Mouse (Mus musculus) hindlimb bud, embryonic 11.5 days (tissue): ENCODE measurements at regions not wholly inside any gene's neighbourhood (a gene's known extent, or its start where the extent isn't known, plus 50 kb on each side); places are given as distances from the start of the nearest gene placed in this dataset.

Source experiments
- DNase-seq: peaks from one replicate; pipeline ENCODE4 v3.0.0-alpha.2; 2012; ENCODE audit warnings: low read depth, low spot score; ENCODE audit errors: extremely low spot score

DNA sequence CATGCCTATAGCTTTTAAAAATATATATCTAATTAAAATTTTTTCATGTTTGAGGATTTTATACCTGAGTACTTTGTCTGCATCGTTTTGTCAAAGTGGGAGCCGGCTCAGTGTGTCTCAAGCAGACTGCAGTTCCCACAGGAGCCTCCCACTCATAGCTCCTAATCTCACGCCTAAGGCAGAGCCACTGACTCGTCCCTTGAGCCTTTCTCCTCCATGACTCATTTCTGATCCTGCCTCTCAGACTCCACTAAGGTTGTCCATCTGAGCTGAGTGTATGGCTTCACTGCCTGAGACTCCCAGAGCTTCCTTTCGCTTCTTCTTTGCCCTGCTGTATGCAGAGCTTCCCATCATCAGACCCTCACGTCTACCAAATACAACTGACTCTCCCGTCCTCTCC is 98.8 kb downstream of the Efnb2 start:
- no peak for DNase-seq

- no peak for DNase-seq
Measured at GRCm38 (mm10) chr8:8558050-8558449, 103.0 kb downstream of the Efnb2 start.

GRCm38 (mm10) chr8:8556152-8556551 is 104.9 kb downstream of the Efnb2 start:
- DNase-seq: no peak

- DNase-seq: no peak
Measured at GRCm38 (mm10) chr8:8554691-8555090, 106.4 kb downstream of the Efnb2 start.

- DNase-seq: no peak
Measured at GRCm38 (mm10) chr8:8552779-8553178, 108.3 kb downstream of the Efnb2 start.

DNA sequence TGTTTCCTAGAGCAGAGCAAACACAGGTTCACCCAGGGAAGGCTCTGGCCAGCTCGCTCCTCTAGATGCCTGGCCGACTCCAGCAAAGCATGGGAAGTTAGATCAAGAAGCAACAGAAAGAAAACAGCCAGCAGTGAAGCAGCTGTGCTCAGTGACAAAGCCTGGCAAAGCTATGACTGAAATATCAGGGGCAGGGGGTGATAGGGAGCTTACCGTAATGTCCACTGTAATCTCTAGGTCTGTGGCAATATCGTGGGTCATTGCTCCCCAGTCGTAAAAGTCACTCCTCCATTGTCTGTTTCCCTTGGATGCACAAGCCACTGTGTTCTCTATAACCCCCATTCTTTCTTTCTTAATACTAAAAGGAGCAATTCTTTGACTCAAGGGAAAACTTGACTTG is 124.4 kb downstream of the Efnb2 start:
- DNase-seq: no peak

GRCm38 (mm10) chr8:8534787-8535186 is 126.3 kb downstream of the Efnb2 start:
- no peak for DNase-seq

DNA sequence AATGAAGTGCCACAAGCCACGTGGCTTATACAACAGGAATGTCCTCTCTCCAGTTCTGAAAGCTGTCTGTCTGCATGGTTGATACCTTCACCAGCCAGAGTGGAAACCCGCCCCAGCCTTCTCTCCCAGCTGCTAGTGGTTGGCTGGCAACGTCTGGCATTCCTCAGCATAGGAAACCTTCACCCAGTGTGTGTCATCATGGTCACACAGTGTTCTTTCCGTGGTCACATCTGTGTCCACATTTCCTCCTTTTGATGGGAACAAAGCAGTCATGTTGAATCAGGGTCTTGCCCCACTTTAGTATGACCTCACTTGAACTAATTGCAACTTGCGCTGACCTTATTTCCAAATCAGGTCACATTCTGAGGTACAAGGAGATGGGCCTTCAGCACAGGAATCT is 128.1 kb downstream of the Efnb2 start:
- DNase-seq: no peak

- DNase-seq: no peak
Measured at GRCm38 (mm10) chr8:8530540-8530939, 130.5 kb downstream of the Efnb2 start.

GRCm38 (mm10) chr8:8521532-8521931 is 139.5 kb downstream of the Efnb2 start:
- DNase-seq: no peak

- no peak for DNase-seq
Measured at GRCm38 (mm10) chr8:8519772-8520191, 141.3 kb downstream of the Efnb2 start.

- DNase-seq: no peak
Measured at GRCm38 (mm10) chr8:8517599-8517998, 143.4 kb downstream of the Efnb2 start.

- DNase-seq: no peak
Measured at GRCm38 (mm10) chr8:8516272-8516671, 144.8 kb downstream of the Efnb2 start.

DNA sequence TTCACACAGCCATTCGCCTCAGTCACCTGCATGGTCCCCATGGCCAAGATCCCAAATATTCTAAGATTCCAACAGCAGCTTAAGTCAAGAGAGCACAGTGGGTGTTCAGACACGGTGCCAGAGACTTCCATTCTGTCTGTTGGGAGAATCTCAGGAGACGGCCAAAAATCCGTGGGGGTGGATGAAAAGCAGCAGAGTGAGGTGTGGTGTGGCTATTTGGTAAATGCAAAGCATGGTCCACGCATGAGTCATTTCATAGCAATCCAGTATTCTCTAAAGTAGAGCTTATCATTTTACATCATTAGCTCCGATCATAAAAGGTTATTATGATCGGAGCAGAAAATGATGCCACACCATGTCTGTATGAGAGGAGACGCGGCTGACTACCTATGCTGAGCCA is 161.1 kb downstream of the Efnb2 start:
- DNase-seq: no peak

DNA sequence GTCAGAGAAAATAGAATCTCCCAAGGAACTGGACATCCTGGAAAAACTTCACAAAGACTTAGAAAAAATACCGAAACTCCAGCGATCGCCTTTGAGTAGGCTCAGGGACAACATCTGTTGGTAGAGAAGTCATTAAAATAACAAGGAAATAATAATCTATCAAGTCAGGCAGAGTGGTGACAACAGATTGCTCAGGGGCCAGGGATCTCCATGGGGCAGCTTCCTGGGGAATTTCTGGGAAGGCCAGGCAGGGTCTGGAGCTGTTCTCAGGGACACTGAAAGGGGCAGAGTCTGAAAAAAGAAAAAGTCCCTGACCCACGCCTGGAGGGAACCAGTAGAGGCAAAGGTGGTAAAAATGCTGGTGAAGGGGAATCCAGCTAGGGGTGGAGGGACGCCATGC is 162.3 kb downstream of the Efnb2 start:
- no peak for DNase-seq

DNA sequence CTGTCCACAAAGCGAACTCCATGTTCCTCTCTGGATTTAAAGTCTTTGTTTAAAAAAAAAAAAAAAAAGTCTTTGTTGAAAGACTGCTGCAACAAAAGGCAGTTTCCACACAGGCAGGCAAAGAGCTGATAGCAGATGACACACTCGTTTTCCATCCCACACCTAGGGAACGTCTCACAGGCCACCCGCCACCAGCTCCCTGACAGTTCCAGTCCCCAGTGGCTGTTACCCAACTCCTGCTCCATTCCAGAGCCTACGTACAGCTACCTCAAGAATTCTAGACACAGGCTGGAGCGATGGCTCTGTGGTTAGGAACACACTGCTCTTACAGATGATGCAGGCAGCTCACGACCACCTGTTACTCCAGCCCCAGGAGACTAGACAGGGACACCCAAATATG is 165.6 kb downstream of the Efnb2 start:
- DNase-seq: no peak

DNA sequence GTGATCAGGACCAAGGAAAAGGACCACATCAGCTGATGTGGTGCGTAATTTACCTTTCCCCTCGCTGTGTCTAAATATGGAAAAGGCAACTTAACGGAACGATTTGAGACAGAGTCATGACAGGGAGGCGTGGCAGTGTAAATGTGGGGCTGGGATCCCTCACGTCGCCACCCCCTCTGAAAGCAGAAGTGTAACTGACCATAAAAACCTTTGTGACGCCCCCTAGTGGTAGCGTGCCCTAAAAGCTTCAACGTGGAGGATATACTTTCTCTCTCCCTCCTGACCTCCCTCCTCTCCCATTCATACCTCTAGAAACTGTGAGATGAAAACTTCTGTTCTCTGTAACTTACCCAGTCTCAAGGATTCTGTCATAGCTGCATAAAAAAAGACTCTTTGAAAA is 166.8 kb downstream of the Efnb2 start:
- no peak for DNase-seq

DNA sequence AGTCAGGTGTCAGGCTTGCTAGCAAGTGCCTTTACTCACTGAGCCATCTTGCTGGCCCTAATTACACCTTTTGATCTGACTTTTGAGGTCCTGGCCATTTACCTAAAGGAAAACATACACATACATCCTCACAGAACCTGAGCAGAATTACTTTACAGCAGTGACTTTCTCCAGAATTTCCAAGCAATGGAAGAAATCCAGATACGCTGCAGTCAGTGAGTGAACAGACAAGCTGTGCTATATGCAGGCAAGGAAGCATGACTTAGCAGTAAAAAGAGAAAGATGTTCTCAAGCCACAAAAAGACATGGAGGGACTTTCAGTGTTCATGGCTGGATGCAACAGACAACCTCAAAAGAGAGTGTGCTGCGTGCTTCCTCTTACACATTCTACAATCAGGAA is 169.1 kb downstream of the Efnb2 start:
- DNase-seq: no peak

DNA sequence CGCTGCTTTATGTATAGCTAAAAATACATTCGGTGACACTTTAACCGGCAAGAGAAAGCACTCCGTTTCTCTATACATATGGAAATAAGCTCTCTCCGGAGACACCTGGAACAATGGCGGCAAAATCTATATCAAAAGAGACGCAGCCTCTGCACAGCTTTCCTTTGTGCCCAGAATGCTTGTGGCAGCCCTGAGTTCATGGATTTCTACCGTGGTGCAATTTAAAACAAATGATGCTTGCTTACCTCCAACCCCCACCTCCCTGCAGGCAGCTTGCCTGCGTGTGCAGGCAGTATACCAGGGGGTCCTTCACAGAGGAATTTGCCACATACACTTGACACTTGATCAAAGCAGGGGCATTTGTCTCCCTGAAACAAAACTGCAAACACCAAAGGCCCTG is 171.3 kb downstream of the Efnb2 start:
- no peak for DNase-seq

DNA sequence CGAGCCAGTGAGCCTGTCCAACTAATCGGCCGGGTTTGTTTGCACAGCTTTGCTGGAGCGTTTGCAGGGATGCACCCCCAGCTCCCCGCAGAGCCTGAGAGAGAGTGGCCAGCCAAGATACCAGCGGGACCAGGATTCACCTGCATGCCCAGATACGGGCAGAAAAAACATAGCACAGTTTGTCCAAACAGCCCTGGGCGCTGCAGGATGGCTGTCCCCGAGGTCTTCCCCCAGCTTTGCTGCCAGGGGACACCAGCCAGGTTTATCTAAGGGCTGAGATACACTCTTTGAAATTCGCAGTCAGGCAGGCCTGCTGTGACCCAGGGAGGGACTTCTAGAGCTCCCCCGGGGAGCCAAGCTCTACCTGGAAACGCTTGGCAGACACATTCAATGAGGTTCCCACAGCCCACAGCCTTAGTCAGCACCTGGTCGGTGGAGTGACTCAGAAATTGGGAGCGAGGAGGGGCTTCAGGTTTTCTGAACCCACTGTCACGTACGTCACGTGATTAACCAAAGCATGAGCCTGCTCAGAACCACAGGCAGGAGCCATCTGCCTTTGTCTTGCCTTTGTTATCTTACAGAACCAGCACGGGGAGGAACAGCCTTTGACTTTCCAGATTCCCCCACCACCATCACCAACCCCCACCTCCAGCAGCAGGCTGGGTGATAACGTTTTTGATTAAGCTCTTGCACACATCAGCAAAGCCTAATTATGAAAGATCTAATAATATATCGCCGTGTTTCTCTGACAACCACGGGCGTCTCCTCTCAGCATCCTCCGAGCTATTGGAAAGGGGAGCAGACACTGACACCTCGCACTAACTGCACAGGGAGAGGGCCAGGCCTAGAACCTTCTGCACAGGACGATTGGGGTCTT is 172.1 kb downstream of the Efnb2 start:
- DNase-seq: no peak

GRCm38 (mm10) chr8:8488191-8488694 is 172.8 kb downstream of the Efnb2 start:
- DNase-seq: no peak

DNA sequence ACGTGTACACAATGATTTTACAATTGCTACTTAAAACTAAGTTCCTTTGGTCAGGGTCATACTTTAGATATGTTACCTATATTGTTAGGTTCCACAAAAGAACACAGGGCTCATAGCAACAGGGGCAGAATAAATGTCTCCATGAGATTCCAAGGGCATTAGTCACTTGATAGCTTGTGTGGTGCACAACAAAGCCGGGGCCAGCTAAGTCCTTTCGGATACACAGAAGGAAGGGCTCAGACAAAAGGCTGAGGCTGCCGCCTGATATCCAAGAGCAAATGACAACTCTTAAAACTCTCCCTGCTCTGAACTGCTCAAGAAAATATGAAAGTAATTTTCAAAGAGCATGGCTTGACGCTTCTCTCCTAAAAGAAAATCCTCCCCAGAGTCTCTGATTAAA is 173.3 kb downstream of the Efnb2 start:
- DNase-seq: no peak

DNA sequence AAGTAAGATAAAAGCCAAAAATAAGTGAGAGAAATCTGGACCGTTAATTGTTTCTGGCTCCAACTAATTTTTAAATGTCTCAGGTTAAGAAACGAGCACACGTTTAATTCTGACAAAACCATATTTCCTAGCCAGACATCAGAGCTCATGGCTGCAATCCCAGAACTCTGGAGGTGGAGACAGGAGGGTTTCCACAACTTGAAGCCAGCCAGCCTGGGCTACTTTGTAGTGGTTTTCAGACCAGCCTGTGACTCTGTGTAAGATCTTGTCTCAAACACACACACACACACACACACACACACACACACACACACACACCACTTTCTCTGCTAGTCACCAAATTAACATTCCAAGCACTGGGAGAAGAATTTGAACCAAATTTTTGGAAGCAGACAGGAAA is 174.2 kb downstream of the Efnb2 start:
- no peak for DNase-seq
